Mouse (Mus musculus) kidney, adult 9 months (tissue): ENCODE data around the gene Pf4.

Experiments used
- DNase-seq: peaks from one replicate; pipeline ENCODE4 v3.0.0; 2022

The Pf4 gene

DNA sequence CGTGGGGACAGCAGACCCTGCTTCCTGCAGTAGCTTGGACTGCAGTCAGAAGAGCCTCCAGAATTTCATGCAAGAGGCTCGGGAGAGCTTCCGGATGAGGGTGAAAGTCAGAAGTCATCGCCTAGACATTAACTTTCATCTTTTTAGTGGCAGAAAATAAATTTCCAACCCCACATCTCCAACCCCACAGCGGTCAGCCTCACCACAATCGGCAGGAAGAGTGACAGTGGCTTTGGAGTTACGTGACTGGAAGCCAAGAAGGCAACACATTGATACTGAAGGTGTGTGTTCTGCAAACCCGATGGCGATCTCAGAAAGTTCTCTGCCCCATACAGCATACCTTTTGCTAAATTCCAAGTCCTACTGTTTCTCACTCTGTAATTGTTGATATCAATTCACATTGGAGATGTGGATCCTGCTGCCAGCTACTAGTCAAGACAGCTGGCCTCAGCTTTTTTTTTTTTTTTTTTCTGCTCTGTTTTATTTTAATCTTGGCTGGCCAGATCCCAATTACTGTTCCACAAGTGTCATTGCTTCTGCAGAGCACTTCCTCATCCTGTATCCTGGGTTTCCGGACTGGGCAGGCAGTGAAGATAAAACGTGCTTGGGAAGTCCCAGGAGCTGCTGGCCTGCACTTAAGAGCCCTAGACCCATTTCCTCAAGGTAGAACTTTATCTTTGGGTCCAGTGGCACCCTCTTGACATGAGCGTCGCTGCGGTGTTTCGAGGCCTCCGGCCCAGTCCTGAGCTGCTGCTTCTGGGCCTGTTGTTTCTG is at the start of gene Pf4:
Pf4 (plus strand) TSS at position 556 of the 774 bp plus-strand sequence.
- peak; percentile 64 for DNase-seq

- DNase-seq, result no peak
These were observed 49.6 kb upstream of the Pf4 start for GRCm38 (mm10) chr5:90722656-90723055.

DNA sequence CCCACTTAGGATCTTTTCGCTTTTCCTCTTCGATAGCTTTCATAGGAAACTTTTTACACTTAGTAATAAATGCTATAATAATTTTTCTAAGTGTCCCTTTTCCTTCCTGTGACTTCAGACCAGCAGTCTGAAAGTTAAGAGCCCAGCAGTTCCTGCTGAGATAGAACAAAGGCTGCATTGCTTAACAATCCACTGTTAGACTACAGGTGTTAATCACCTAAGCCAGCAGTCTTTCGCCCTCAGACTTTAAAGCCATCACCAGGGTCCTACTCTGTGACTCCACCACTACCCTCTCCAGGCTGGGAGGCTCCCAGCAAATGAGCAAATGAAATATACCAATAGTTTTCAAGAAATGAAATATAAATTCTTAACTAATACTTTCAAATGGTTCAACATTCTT is 44.0 kb upstream of the Pf4 start:
- DNase-seq, result no peak

- peak; percentile 14 for DNase-seq
These were observed 40.8 kb upstream of the Pf4 start for GRCm38 (mm10) chr5:90731480-90731879.

GRCm38 (mm10) chr5:90742029-90742428 is 30.2 kb upstream of the Pf4 start:
- no peak for DNase-seq

DNA sequence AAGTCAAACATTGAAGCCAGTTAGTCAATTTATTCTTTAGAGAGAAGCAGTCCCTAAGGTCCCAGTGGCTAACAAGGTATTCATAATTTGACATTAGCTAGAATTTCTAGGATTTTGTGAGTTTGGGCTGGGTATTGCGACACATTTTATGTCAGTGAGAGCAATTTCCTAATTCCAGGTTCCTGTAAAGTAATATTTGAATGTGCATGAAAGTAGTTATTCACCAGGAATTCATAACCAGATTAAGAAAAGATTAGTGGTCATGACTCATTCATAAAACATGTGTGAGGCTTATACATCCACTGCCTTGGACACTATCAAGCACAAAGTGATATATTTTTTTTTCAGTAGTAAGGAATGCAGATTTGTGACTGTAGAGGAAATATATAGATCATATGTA is 18.3 kb upstream of the Pf4 start:
- DNase-seq, result no peak

DNA sequence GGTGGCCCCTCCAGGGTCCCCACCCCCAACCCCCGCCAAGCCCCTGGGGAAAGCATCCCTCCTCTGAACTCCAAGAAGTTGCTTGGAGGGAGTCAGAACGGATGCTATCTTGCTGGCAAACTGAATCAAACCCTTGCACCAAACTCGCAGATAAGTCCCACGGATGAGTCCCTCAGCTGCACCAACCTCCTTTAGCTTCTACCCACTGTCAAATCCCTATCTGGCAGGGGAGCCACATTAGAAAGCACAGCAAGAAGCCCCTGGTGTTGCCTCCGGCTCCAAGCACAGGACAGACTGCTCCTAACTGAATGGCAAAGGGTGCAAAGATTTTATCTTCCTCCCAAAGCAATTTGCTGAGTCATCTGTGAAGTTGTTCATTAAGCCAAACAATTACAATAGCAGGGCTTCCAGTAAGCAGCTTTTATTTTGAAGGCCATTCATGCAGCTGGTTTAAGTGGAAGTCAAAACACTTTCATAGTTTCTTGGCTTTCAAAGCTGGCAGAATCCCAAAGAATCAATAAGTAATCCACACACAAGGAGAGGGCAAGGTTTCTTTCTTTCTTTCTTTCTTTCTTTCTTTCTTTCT is 14.1 kb upstream of the Pf4 start:
- DNase-seq, result peak; percentile 87

DNA sequence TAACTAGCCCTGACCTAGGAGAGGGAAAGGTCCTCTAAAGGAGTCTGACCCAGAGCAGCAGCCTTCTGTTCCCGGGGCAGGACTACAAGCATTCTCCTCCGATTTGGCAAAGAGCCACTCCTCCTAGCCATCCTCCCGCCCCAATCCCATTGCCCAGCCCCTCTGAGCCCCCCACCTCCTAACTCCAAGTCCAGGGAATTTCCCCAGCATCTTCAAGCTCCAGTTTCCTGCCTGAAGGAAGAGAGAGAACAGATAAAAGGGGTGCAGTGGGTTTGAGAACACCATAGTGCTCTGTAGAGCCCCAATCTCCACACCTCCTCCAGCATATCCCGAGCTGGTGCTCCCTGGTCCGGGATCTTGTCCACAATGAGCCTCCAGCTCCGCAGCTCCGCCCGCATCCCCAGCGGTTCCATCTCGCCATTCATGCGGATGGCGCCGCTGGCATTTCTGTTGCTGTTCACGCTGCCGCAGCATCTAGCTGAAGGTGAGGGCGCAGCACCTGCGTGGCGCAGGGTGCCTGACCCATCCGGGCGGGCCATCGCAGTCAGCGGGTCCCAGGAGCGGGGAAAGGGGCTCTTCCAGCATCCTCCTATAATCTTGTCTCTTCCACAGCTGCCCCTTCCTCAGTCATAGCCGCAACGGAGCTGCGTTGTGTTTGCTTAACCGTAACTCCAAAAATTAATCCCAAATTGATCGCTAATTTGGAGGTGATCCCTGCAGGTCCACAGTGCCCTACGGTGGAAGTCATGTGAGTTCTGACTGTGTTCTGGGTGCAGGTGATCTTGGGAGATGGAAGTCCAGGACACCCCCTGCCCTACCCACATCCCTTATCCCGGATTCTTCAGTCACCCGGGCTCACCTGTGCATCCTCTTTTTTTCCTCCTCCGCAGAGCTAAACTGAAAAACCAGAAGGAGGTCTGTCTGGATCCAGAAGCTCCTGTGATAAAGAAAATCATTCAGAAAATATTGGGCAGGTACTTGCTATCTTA is 12.9 kb upstream of the Pf4 start, which contains the start of gene Cxcl5:
Cxcl5 (plus strand) TSS at position 284 of the 989 bp plus-strand sequence.
- peak; percentile 14 for DNase-seq

GRCm38 (mm10) chr5:90760303-90760702 is 11.9 kb upstream of the Pf4 start:
- DNase-seq, result no peak

DNA sequence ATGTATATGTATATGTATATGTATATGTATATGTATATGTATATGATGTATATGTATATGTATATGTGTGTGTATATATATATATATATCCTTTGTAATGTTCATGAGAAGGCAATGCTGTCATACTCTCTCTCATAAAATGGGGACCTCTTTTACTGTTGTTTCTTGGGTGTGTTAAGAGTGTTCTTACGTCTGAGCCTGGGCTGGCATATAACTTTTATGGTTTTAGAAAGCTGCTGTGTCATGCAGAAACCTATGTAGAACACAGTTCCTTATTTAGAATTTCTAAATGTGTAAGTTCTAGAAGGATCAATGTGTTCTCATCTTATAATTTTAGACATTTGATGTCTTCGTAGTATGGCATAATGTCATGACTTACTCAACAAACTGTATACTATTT is 11.4 kb upstream of the Pf4 start:
- no peak for DNase-seq

GRCm38 (mm10) chr5:90761834-90762233 is 10.4 kb upstream of the Pf4 start:
- DNase-seq, result no peak

DNA sequence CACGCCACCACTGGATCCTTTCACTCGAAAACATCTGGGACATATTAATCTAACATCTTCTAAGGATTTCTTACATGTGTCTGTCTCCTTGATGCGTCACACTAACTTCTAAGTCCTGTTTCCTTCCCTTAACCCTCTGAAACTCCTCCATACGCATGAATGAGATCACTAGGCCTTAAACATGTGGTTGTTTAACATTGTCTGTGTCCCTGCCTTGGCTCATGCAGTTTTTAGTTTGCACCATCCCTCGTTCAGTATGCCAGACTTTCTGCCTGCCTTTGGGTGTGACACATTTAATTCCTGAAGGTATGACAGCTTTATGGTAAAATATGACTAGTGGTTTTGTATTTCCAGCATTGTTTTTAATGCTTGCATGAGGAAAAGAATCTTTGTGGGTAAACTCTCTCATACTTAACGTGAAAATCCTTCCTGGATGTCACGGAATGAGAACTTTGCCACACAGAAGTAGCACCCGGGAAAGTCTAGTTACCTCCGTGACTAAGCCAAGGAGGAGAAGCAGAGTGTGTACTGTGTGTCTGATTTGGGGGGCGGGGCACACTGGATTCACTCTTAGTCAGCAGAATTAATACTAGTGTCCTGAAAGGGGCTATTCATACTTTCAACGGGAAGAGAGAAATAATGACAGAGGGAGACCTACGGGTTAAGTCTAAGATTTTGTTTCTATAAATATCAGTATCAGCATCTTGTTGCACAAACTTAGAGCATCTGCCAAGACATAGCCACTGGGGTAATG is 8.1 kb upstream of the Pf4 start:
- no peak for DNase-seq

- no peak for DNase-seq
These were observed 6.2 kb upstream of the Pf4 start for GRCm38 (mm10) chr5:90765821-90766606.

DNA sequence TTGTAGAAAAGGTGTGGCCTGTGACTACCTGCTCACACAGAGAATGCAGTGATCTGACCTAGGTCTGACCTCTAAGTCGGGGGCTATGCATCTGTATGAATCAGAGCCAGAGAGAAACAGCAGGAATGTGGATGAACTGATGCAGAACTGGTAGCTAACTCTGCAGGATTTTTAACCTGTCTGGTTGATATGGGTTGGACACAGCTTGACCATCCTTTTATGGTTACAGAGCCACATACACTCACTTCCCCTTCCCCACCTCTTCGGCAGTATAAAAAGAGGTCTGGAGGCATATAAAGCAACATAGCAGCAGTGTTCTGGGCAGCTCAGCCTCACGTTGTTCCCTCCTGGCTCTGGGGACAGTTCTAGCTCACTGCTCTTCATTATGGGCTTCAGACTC is 4.0 kb upstream of the Pf4 start, which contains the start of gene Ppbp:
Ppbp (plus strand) TSS at position 301 of the 400 bp plus-strand sequence.
- no peak for DNase-seq

GRCm38 (mm10) chr5:90771369-90771768 is 866 bp upstream of the Pf4 start:
- DNase-seq, result no peak

DNA sequence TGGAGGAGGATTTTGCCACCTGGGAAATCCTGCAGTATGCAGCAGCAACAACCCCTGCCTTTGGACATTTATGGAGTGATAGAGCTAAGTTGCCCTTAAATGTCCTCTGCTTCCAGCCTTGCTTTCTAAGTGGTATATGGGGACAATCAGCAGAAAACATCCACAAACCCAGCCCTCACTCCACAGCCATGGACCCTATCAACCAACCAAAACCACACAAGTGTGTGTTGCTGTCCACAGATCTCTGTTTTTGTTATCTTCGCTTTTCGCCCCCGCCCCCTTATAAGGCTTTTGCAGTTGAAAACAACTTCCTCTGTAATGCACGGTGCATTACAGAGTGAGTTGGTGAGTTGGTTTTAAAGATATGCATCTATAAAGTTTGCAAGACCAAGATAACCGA is 3.3 kb downstream of the Pf4 start:
- no peak for DNase-seq

GRCm38 (mm10) chr5:90777621-90778020 is 5.4 kb downstream of the Pf4 start:
- no peak for DNase-seq

DNA sequence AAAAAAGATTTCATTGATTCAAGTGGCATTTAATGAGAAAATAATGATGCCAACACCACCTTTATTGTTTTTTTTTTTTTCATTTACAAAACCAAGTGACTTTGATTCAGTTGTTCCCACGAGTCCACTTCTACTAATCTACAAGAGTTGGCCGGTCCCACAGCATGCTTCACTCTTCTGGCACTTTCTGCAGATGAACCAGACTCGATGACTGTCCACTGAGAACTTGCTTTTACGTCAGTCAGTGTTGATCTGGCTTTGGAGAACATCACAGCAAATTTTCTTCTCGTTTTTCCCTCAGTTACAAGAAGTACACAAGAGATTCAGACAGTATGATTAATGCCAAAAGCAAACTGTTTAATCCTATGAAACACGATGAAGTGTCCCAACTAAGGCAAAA is 6.6 kb downstream of the Pf4 start:
- no peak for DNase-seq

GRCm38 (mm10) chr5:90783697-90784096 is 11.5 kb downstream of the Pf4 start:
- no peak for DNase-seq

- DNase-seq, result peak; percentile 79
These were observed 13.7 kb downstream of the Pf4 start, which contains the start of gene Cxcl3 for GRCm38 (mm10) chr5:90785659-90786588. Gene Cxcl3 (plus strand): TSS chr5:90786103.
